Mouse (Mus musculus) right cerebral cortex, postnatal 10 days (tissue): ENCODE measurements at regions not wholly inside any gene's neighbourhood (a gene's known extent, or its start where the extent isn't known, plus 50 kb on each side); places are given as distances from the start of the nearest gene placed in this dataset.
"Not testable (repeated sequence)": the region's sequence is repeated elsewhere in the genome, so short reads cannot be mapped to it uniquely, and the experiment has no call there.

Experiments
- DNase-seq, 2 experiments: peaks; one replicate each; pipeline ENCODE4 v3.0.0; 2021; ENCODE audit warnings: low spot score in 2 of 2

- not testable (repeated sequence) for DNase-seq
These were observed 185.8 kb upstream of the Zfp386 start for GRCm38 (mm10) chr12:115861759-115862158.

- not testable (repeated sequence) for DNase-seq
These were observed 182.3 kb upstream of the Zfp386 start for GRCm38 (mm10) chr12:115865059-115865756.

GRCm38 (mm10) chr12:115868631-115869030 lies 178.9 kb upstream of the Zfp386 start:
- not testable (repeated sequence) for DNase-seq

GRCm38 (mm10) chr12:115872451-115872850 lies 175.1 kb upstream of the Zfp386 start:
- not testable (repeated sequence) for DNase-seq

- not testable (repeated sequence) for DNase-seq
These were observed 173.5 kb upstream of the Zfp386 start for GRCm38 (mm10) chr12:115873976-115874375.

GRCm38 (mm10) chr12:115883719-115884118 lies 163.8 kb upstream of the Zfp386 start:
- no peak for DNase-seq

- DNase-seq, result no peak
These were observed 159.5 kb upstream of the Zfp386 start for GRCm38 (mm10) chr12:115887976-115888375.

GRCm38 (mm10) chr12:115892656-115893055 lies 154.9 kb upstream of the Zfp386 start:
- peak; percentile 11 to 15 for DNase-seq

- DNase-seq, result not testable (repeated sequence)
These were observed 135.3 kb upstream of the Zfp386 start for GRCm38 (mm10) chr12:115912226-115912625.

GRCm38 (mm10) chr12:115915420-115915819 lies 132.1 kb upstream of the Zfp386 start:
- DNase-seq, result not testable (repeated sequence)

GRCm38 (mm10) chr12:115920119-115920518 lies 127.4 kb upstream of the Zfp386 start:
- DNase-seq, result not testable (repeated sequence)

GRCm38 (mm10) chr12:115923999-115924398 lies 123.5 kb upstream of the Zfp386 start:
- not testable (repeated sequence) for DNase-seq

GRCm38 (mm10) chr12:115925542-115925941 lies 122.0 kb upstream of the Zfp386 start:
- not testable (repeated sequence) for DNase-seq

GRCm38 (mm10) chr12:115952325-115952724 lies 95.2 kb upstream of the Zfp386 start:
- not testable (repeated sequence) for DNase-seq

GRCm38 (mm10) chr12:115955477-115956177 lies 91.9 kb upstream of the Zfp386 start:
- not testable (repeated sequence) for DNase-seq

GRCm38 (mm10) chr12:115963701-115964100 lies 83.8 kb upstream of the Zfp386 start:
- not testable (repeated sequence) for DNase-seq

- not testable (repeated sequence) for DNase-seq
These were observed 80.0 kb upstream of the Zfp386 start for GRCm38 (mm10) chr12:115967522-115967921.
